Mouse (Mus musculus): ENCODE measurements around the gene Adam21. TPM values are rescaled to one million over a fixed set of nuclear protein-coding genes. Genes with fewer than 3 reads are reported as not detected.
"Not testable (repeated sequence)": the region's sequence is repeated elsewhere in the genome, so short reads cannot be mapped to it uniquely, and the experiment has no call there.

Adam21 gene
- total and polyA plus RNA-seq, 2 experiments from 2014 or later: 0.31 to 1.4 TPM

DNA sequence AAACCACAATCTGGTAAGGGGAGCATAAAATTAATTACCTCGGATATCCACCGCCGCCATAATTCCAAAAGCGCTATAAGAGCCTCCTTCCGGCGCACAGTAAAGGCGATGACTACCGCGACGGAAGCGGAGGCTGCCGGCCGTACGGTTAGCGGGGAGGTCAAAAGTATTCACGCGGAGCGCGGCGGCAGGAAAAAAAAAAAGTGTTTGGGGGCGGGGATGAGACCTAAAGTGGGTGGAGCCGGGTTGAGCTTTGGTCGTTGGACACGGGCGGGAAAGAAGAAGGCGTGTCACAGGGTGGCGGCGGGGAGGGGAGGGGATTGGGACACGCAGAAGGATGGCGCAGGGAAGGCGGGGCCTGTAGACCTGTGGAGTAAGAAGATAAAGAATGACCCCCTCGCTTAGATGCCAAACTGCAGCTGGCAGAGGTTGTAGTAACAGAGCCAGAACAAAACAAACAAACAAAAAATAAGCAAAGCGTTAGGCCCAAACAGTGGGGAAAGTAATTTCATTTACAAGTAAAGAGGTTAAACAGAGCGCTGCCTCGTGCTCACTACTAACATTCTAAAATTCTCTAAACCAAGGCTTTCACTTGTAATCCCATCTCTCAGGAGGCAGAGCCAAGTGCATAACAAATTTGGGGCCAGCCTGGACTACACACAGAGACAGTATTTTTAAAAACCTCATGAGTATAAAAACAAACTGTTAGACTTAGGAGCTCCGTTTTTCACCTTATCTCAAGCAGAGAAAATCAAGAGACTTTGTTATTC, 26.8 kb upstream of the Adam21 start, which contains the start of gene Med6:
TSS of gene Med6 (minus strand) at position 107 of the 770 bp plus-strand sequence.
- ATAC-seq (peak; percentile 98), DNase-seq (peak; percentile 98)
- peaks cover 8% of the 10 kb centered on the region for H3K36me3 ChIP-seq (ENCODE audit: insufficient read depth)
- H3K9ac ChIP-seq: peak within 1 kb of the TSS; percentile 64
- no peaks in the 10 kb centered on the region for H3K9me3 ChIP-seq (ENCODE audit: low read length)
- peak within 1 kb of the TSS; percentile 58 for H3K27ac ChIP-seq (ENCODE audit: low read depth, low read length)
- H3K4me3 ChIP-seq (ENCODE audit: low read depth, low read length): peak within 1 kb of the TSS; percentile 61
- peaks cover 9% of the 10 kb centered on the region for H3K4me1 ChIP-seq (ENCODE audit: insufficient read depth)
- WGBS: 4% methylated on average over 36 of the region's 36 CpGs
- no peaks in the 10 kb centered on the region for H3K27me3 ChIP-seq (ENCODE audit: insufficient read depth, low read length)
- peak; percentile 2; the same call in 1 of the 2 replicates for TF ChIP-seq CTCF (IDR thresholded peaks at IDR 0.05; ENCODE audit: low read depth)
- peak within 1 kb of the TSS; percentile 67 for H3K4me2 ChIP-seq (ENCODE audit: low read depth)

DNA sequence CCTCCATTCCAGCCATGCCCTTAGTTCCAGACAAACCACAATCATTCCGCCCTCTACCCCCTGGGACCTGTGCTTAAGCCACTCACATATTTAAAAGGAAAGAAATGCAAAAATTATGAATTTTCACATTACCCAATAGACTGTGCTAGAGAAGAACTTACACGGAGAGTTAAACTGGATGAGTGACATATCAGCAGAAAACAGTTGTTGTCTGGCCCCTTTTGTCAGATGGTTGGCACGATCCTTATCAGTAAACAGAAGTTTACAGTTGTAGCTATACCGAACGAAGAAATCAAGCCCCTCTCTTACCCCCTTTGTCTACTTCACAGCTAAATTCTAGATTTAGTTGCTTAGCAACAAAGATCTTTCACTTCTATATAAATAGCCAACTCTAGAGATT, 343 bp downstream of the Adam21 start:
- no peak for ATAC-seq
- Histone ChIP-seq H3K4me2 (ENCODE audit: low read depth) (no peak overlapping the region), H3K9ac (no peak overlapping the region), H3K9me3 (ENCODE audit: low read length) (no peaks in the 10 kb centered on the region), H3K36me3 (ENCODE audit: insufficient read depth) (peaks cover 4% of the 10 kb centered on the region; the same call in 1 of the 2 replicates), H3K4me3 (ENCODE audit: low read depth, low read length) (no peak overlapping the region), H3K27me3 (ENCODE audit: insufficient read depth, low read length) (no peaks in the 10 kb centered on the region), H3K27ac (ENCODE audit: low read depth, low read length) (no peak overlapping the region), H3K4me1 (ENCODE audit: insufficient read depth) (no peaks in the 10 kb centered on the region)
- TF ChIP-seq CTCF (IDR thresholded peaks at IDR 0.05; ENCODE audit: low read depth): no peak
- DNase-seq: peak; percentile 7
- WGBS: 66% methylated on average over 5 of the region's 5 CpGs

DNA sequence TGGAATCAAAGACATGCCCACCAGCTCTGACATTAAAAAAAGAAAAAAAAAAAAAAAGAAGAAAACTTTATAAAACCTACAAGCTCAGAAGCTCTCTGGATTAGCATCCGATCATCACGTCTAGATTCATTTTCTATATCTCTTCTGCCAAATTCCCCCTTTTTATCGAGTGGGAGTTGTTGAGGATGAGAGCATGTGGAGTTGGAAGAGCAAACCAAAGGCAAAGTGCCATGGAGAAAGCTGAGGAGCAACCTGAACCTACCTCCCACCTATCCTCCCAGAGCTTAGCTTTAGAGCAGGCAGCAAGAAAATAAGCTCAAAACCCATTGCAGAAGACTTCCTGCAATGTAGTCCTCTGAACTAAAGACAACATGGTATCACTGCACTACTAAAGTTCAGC, 4.1 kb downstream of the Adam21 start:
- H3K27me3 ChIP-seq (ENCODE audit: insufficient read depth, low read length): no peaks in the 10 kb centered on the region
- WGBS: 94% methylated on average over 3 of the region's 3 CpGs
- H3K36me3 ChIP-seq (ENCODE audit: insufficient read depth): no peaks in the 10 kb centered on the region
- TF ChIP-seq CTCF (IDR thresholded peaks at IDR 0.05; ENCODE audit: low read depth): no peak
- H3K4me2 ChIP-seq (ENCODE audit: low read depth): no peak overlapping the region
- H3K4me1 ChIP-seq (ENCODE audit: insufficient read depth): no peaks in the 10 kb centered on the region
- no peak overlapping the region for H3K27ac ChIP-seq (ENCODE audit: low read depth, low read length)
- no peak overlapping the region for H3K4me3 ChIP-seq (ENCODE audit: low read depth, low read length)
- H3K9me3 ChIP-seq (ENCODE audit: low read length): no peaks in the 10 kb centered on the region
- ATAC-seq (no peak), DNase-seq (no peak)
- H3K9ac ChIP-seq: no peak overlapping the region

DNA sequence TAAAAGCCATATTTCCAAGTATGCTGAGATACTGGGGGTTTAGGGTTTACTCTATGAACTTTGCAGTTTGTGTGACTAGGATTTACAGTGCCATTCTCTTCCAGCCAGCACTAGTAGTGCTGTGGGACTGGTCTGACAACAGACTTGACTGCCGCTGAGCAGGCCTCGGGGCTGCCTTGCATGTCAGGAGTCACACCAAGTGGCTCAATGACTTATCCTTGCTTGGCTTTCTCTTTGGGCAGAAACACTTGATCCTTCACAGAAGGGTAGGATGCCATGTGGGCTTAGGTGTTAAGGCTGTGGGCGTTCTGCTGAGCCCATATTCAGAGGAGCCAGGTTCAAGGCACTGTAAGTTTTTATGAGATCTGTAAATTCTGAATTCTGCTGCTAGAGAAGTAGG, 19.0 kb downstream of the Adam21 start:
- Histone ChIP-seq H3K27ac (ENCODE audit: low read depth, low read length) (no peak overlapping the region), H3K9ac (no peak overlapping the region), H3K4me1 (ENCODE audit: insufficient read depth) (no peaks in the 10 kb centered on the region), H3K27me3 (ENCODE audit: insufficient read depth, low read length) (no peaks in the 10 kb centered on the region), H3K4me3 (ENCODE audit: low read depth, low read length) (no peak overlapping the region), H3K9me3 (ENCODE audit: low read length) (0 out of 2 replicates have a peak, but pooled peaks cover 3% of the 10 kb centered on the region), H3K4me2 (ENCODE audit: low read depth) (no peak overlapping the region), H3K36me3 (ENCODE audit: insufficient read depth) (no peaks in the 10 kb centered on the region)
- 92% methylated on average over 3 of the region's 3 CpGs for WGBS
- no peak for TF ChIP-seq CTCF (IDR thresholded peaks at IDR 0.05; ENCODE audit: low read depth)
- DNase-seq (no peak), ATAC-seq (no peak)

DNA sequence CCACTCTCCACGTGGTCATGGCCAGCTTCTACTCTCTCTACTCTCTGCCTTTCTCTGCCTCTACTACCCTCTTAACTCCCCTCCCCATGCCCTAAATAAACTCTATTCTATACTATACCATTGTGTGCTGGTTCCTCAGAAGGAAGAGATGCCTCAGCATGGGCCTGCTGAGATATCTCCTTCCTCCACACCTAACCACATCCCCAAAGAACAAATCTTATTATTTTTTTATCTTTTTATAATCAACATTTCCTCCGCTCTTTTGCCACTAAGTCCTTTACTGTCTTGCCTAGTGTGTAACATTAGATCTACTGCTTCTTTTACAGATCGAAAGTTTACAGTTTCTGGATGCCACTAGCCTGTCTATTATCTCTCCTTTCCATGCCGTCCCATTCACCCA, 21.1 kb downstream of the Adam21 start:
- Histone ChIP-seq H3K9ac (no peak overlapping the region), H3K4me2 (ENCODE audit: low read depth) (no peak overlapping the region), H3K27ac (ENCODE audit: low read depth, low read length) (no peak overlapping the region), H3K27me3 (ENCODE audit: insufficient read depth, low read length) (no peaks in the 10 kb centered on the region), H3K4me3 (ENCODE audit: low read depth, low read length) (no peak overlapping the region), H3K36me3 (ENCODE audit: insufficient read depth) (no peaks in the 10 kb centered on the region), H3K4me1 (ENCODE audit: insufficient read depth) (no peaks in the 10 kb centered on the region), H3K9me3 (ENCODE audit: low read length) (0 out of 2 replicates have a peak, but pooled peaks cover 3% of the 10 kb centered on the region)
- 75% methylated on average over 4 of the region's 4 CpGs for WGBS
- TF ChIP-seq CTCF (IDR thresholded peaks at IDR 0.05; ENCODE audit: low read depth): no peak
- DNase-seq (no peak), ATAC-seq (no peak)

DNA sequence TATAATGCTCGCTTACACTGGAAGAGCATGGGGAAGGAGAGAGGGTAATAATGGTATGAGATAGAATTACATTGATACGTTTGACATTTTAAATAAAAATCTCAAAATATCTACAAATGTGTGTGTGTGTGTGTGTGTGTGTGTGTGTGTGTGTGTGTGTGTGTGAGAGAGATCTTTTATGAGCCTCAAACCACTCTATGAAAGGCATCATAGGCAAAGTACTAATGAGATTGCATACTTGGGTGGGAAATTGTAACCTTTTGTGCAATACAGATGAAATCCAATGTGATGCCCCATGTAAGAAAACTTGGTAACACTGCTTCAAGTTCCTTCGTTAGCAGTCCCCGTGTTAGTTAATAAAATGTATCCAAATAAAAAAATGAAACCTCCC, 35.2 kb downstream of the Adam21 start:
- Histone ChIP-seq H3K4me1 (ENCODE audit: insufficient read depth) (peaks cover 12% of the 10 kb centered on the region), H3K9me3 (ENCODE audit: low read length) (no peaks in the 10 kb centered on the region), H3K4me3 (ENCODE audit: low read depth, low read length) (peak overlapping the region; percentile 95), H3K27ac (ENCODE audit: low read depth, low read length) (peak overlapping the region; percentile 83), H3K9ac (peak overlapping the region; percentile 84), H3K27me3 (ENCODE audit: insufficient read depth, low read length) (no peaks in the 10 kb centered on the region), H3K4me2 (ENCODE audit: low read depth) (peak overlapping the region; percentile 51), H3K36me3 (ENCODE audit: insufficient read depth) (no peaks in the 10 kb centered on the region)
- TF ChIP-seq CTCF (IDR thresholded peaks at IDR 0.05; ENCODE audit: low read depth): no peak
- WGBS: 20% methylated on average over 4 of the region's 4 CpGs
- DNase-seq (no peak), ATAC-seq (peak; percentile 50)

DNA sequence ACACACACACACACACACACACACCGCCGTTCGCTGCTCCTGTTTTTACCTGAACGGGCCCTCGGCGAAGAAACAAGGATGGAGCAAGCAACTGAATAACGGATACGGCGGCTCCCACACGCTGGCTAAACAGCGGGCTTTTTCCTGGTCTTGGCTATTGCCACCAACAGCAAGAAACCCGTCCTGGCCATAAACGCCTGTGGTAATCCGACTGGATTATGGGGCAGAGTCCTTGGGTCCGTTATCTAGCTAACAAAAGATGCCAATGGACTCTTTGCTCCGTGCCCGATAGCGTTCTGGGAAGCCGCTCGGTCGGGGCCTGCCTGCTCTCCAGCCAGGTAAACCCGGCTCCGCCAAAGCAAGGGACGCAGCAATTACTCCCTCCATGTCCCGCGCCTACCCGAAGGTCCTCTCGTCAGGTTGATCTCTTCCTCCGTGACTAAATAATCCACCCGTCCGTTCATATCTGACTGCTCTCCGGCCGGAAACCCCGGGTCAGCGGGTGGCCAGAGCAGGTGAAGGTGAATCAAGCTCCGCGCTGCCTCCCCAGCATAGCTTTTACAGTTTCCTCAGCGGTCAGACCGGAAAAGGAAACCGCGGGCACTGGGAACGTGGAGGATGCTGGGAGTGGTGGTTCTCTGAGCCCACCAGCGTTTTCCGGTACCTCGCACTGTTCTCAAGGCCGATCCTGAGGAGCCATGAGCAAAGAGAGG, 35.8 kb downstream of the Adam21 start, which contains the start of the genes Gm20498 and Synj2bp:
TSS of gene Gm20498 (minus strand) at position 590 of the 713 bp plus-strand sequence.
TSS of gene Synj2bp (minus strand) at position 596 of the 713 bp plus-strand sequence.
- H3K27ac ChIP-seq (ENCODE audit: low read depth, low read length): peak within 1 kb of the TSS; percentile 83
- no peaks in the 10 kb centered on the region for H3K9me3 ChIP-seq (ENCODE audit: low read length)
- H3K36me3 ChIP-seq (ENCODE audit: insufficient read depth): no peaks in the 10 kb centered on the region
- peak within 1 kb of the TSS; percentile 95 for H3K4me3 ChIP-seq (ENCODE audit: low read depth, low read length)
- DNase-seq (peak; percentile 90), ATAC-seq (peak; percentile 98)
- peak within 1 kb of the TSS; percentile 51 for H3K4me2 ChIP-seq (ENCODE audit: low read depth)
- peak within 1 kb of the TSS; percentile 84 for H3K9ac ChIP-seq
- H3K4me1 ChIP-seq (ENCODE audit: insufficient read depth): peaks cover 12% of the 10 kb centered on the region
- under 1% methylated on average over 46 of the region's 46 CpGs for WGBS
- TF ChIP-seq CTCF (IDR thresholded peaks at IDR 0.05; ENCODE audit: low read depth): no peak
- H3K27me3 ChIP-seq (ENCODE audit: insufficient read depth, low read length): no peaks in the 10 kb centered on the region

DNA sequence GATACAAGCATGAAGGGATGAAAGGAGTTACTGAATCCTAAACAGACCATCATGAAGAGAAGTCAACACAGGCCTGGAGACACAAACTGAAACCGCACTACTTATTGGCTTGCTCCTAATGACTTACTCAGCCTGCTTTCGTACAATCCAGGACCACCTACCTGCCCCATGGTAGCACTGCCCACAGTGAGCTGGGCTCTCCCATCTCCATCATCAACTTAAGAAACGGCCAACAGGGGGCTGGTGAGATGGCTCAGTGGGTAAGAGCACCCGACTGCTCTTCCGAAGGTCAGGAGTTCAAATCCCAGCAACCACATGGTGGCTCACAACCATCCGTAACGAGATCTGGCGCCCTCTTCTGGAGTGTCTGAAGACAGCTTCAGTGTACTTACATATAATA, 37.7 kb downstream of the Adam21 start:
- not testable (repeated sequence) for H3K27ac ChIP-seq (ENCODE audit: low read depth, low read length); H3K9ac ChIP-seq; H3K4me3 ChIP-seq (ENCODE audit: low read depth, low read length); H3K4me2 ChIP-seq (ENCODE audit: low read depth); H3K9me3 ChIP-seq (ENCODE audit: low read length); ATAC-seq; DNase-seq; H3K27me3 ChIP-seq (ENCODE audit: insufficient read depth, low read length); H3K36me3 ChIP-seq (ENCODE audit: insufficient read depth)
- peaks cover 12% of the 10 kb centered on the region for H3K4me1 ChIP-seq (ENCODE audit: insufficient read depth)
- WGBS: 90% methylated on average over 5 of the region's 8 CpGs

All from forebrain, postnatal 0 days (tissue).